ENCODE assay signal across 16 mouse cellular contexts in genomic region chr6:149077136-149077808, GRCm38 (mm10). TPM values are rescaled to one million over a fixed set of nuclear protein-coding genes. Genes with fewer than 3 reads are reported as not detected.
A peak's percentile ranks its signal among the peaks of the same experiment; 100 is the strongest.
DNase-seq lines count a peak whose midpoint lies in the region; ATAC-seq and TF ChIP-seq lines count a peak whose summit lies in the region.
"Had no signal": no experiment of that assay in that cellular context is flagged by ENCODE, and none has a peak within 500 bp of the region (broad histone marks: within the 10 kb centered on the region; RNA-seq: fewer than 3 reads in every experiment).

No protein-coding gene starts in this region.

- no peak overlapping the region for H3K27ac ChIP-seq in heart, embryonic 10.5 days
- no peak overlapping the region for H3K27ac ChIP-seq in midbrain, embryonic 15.5 days
- no peak overlapping the region for H3K27ac ChIP-seq in midbrain, postnatal 0 days (ENCODE audit: low read depth, low read length)
- no peak overlapping the region for H3K27ac ChIP-seq in neural tube, embryonic 14.5 days (ENCODE audit: low read depth, low read length)
- H3K27ac ChIP-seq: kidney, postnatal 0 days; limb, embryonic 12.5 days had no signal

- intact Hi-C loops in heart, postnatal 10 days (cut with DNase I) = no loop called here

- 96% methylated on average over 1 of the region's 1 CpGs for WGBS in heart, embryonic 10.5 days
- WGBS in midbrain, embryonic 15.5 days = 86% methylated on average over 1 of the region's 1 CpGs
- WGBS in midbrain, postnatal 0 days = 91% methylated on average over 1 of the region's 1 CpGs
- WGBS in neural tube, embryonic 14.5 days = 100% methylated on average over 1 of the region's 1 CpGs

- no peak overlapping the region for H3K4me2 ChIP-seq in midbrain, embryonic 15.5 days
- no peak overlapping the region for H3K4me2 ChIP-seq in midbrain, postnatal 0 days (ENCODE audit: low read depth, low read length, poor library complexity, severe bottlenecking)
- no peak overlapping the region for H3K4me2 ChIP-seq in neural tube, embryonic 14.5 days (ENCODE audit: low read depth, low read length)
- H3K4me2 ChIP-seq: limb, embryonic 12.5 days had no signal

- no peak for TF ChIP-seq CTCF in midbrain, postnatal 0 days (IDR thresholded peaks at IDR 0.05)

- peaks cover 10% of the 10 kb centered on the region; the same call in 1 of the 2 replicates for H3K36me3 ChIP-seq in heart, embryonic 10.5 days
- H3K36me3 ChIP-seq in midbrain, embryonic 15.5 days (replicated peaks) = peaks cover 4% of the 10 kb centered on the region; the same call in 1 of the 2 replicates
- H3K36me3 ChIP-seq in midbrain, postnatal 0 days (ENCODE audit: insufficient read depth, low read length) = peaks cover 10% of the 10 kb centered on the region; the same call in 1 of the 2 replicates
- no peaks in the 10 kb centered on the region for H3K36me3 ChIP-seq in neural tube, embryonic 14.5 days (ENCODE audit: control insufficient read depth, insufficient read depth, low read length)

- DNase-seq in adrenal gland, postnatal 10 days = peak; percentile 18
- no peak for DNase-seq in adrenal gland, postnatal 25 days
- peak; percentile 13 to 18 for DNase-seq in heart, postnatal 10 days
- no peak for DNase-seq in heart, embryonic 10.5 days (ENCODE audit: low spot score)
- no peak for DNase-seq in midbrain, postnatal 0 days (ENCODE audit: low spot score)
- DNase-seq in thymus, postnatal 25 days = no peak
- DNase-seq: lung, postnatal 4 days had no signal

- no peaks in the 10 kb centered on the region for H3K9me3 ChIP-seq in heart, embryonic 10.5 days
- H3K9me3 ChIP-seq in midbrain, embryonic 15.5 days = no peaks in the 10 kb centered on the region
- H3K9me3 ChIP-seq in midbrain, postnatal 0 days (ENCODE audit: low read length) = no peaks in the 10 kb centered on the region
- no peaks in the 10 kb centered on the region for H3K9me3 ChIP-seq in neural tube, embryonic 14.5 days (ENCODE audit: control insufficient read depth, low read length)
- H3K9me3 ChIP-seq: limb, embryonic 12.5 days had no signal

- H3K4me1 ChIP-seq in heart, embryonic 10.5 days = no peaks in the 10 kb centered on the region
- 0 out of 2 replicates have a peak, but pooled peaks cover 2% of the 10 kb centered on the region for H3K4me1 ChIP-seq in midbrain, embryonic 15.5 days
- no peaks in the 10 kb centered on the region for H3K4me1 ChIP-seq in midbrain, postnatal 0 days (ENCODE audit: insufficient read depth, low read length)
- no peaks in the 10 kb centered on the region for H3K4me1 ChIP-seq in neural tube, embryonic 14.5 days (ENCODE audit: control insufficient read depth, insufficient read depth, low read length)
- H3K4me1 ChIP-seq: limb, embryonic 12.5 days had no signal

- no peak overlapping the region for H3K4me3 ChIP-seq in heart, embryonic 10.5 days
- H3K4me3 ChIP-seq in midbrain, embryonic 15.5 days = no peak overlapping the region
- H3K4me3 ChIP-seq in midbrain, postnatal 0 days (ENCODE audit: low read depth, low read length) = no peak overlapping the region
- no peak overlapping the region for H3K4me3 ChIP-seq in neural tube, embryonic 14.5 days (ENCODE audit: low read depth, low read length)
- H3K4me3 ChIP-seq: limb, embryonic 12.5 days had no signal

- no peaks in the 10 kb centered on the region for H3K27me3 ChIP-seq in heart, embryonic 10.5 days (ENCODE audit: insufficient read depth, poor library complexity, severe bottlenecking)
- H3K27me3 ChIP-seq in midbrain, embryonic 15.5 days (replicated peaks) = no peaks in the 10 kb centered on the region
- H3K27me3 ChIP-seq in midbrain, postnatal 0 days (ENCODE audit: insufficient read depth, low read length) = no peaks in the 10 kb centered on the region
- H3K27me3 ChIP-seq in neural tube, embryonic 14.5 days (ENCODE audit: control insufficient read depth, insufficient read depth, low read length) = no peaks in the 10 kb centered on the region
- H3K27me3 ChIP-seq: limb, embryonic 12.5 days had no signal

- H3K9ac ChIP-seq in midbrain, embryonic 15.5 days = no peak overlapping the region
- H3K9ac ChIP-seq in midbrain, postnatal 0 days (replicated peaks; ENCODE audit: low read length, poor library complexity, severe bottlenecking) = no peak overlapping the region
- H3K9ac ChIP-seq in neural tube, embryonic 14.5 days (replicated peaks; ENCODE audit: low read depth, low read length) = no peak overlapping the region
- H3K9ac ChIP-seq: limb, embryonic 12.5 days had no signal

- ATAC-seq in midbrain, embryonic 15.5 days (replicated peaks) = 0 out of 2 replicates have a peak, but pooled peaks have one; percentile 48
- ATAC-seq in midbrain, postnatal 0 days (ENCODE audit: low FRiP score) = no peak
- peak; percentile 30; the same call in 1 of the 2 replicates for ATAC-seq in neural tube, embryonic 14.5 days (ENCODE audit: low read depth)

RNA-seq across cellular contexts. Expression of gene Dennd5b, which starts 24.2 kb away (rescaled TPM):
- total RNA-seq in adrenal gland, postnatal 10 days (2021) = 10 to 100 TPM; 19.0 to 19.1 TPM
- total RNA-seq in adrenal gland, postnatal 25 days (2021) = 14.0 and 15.7 TPM in 2 replicates
- total RNA-seq in heart, postnatal 10 days (2021) = 10 to 100 TPM; 27.7 to 32.6 TPM
- polyA plus RNA-seq in heart, embryonic 10.5 days (2016; fragmentation: Nextera tagmentation; extraction: Ambion mirVana) = 7.3 and 10.2 TPM in 2 replicates
- 13.8 and 16.3 TPM in 2 replicates for polyA plus RNA-seq in midbrain, embryonic 15.5 days (2015; fragmentation: Nextera tagmentation; extraction: Ambion mirVana)
- total RNA-seq in midbrain, postnatal 0 days (2014; rRNA removed) = 47.1 and 51.0 TPM in 2 replicates
- 8.5 and 11.0 TPM in 2 replicates for polyA plus RNA-seq in midbrain, postnatal 0 days (2015; fragmentation: Nextera tagmentation; extraction: Ambion mirVana)
- 23.3 and 32.3 TPM in 2 replicates for polyA plus RNA-seq in neural tube, embryonic 14.5 days (2014; fragmentation: Nextera tagmentation; extraction: Ambion mirVana)

RNA-seq across cellular contexts. Expression of gene Gm10203, which starts 52.7 kb away (rescaled TPM):
- total RNA-seq in adrenal gland, postnatal 10 days (2021) = not detected
- total RNA-seq in adrenal gland, postnatal 25 days (2021) = not detected in 2 replicates
- not detected for total RNA-seq in heart, postnatal 10 days (2021)
- not detected in 2 replicates for polyA plus RNA-seq in heart, embryonic 10.5 days (2016; fragmentation: Nextera tagmentation; extraction: Ambion mirVana)
- polyA plus RNA-seq in midbrain, embryonic 15.5 days (2015; fragmentation: Nextera tagmentation; extraction: Ambion mirVana) = not detected in 2 replicates
- not detected in 2 replicates for total RNA-seq in midbrain, postnatal 0 days (2014; rRNA removed)
- polyA plus RNA-seq in midbrain, postnatal 0 days (2015; fragmentation: Nextera tagmentation; extraction: Ambion mirVana) = not detected in 2 replicates
- polyA plus RNA-seq in neural tube, embryonic 14.5 days (2014; fragmentation: Nextera tagmentation; extraction: Ambion mirVana) = not detected in 2 replicates
- total RNA-seq: hematopoietic stem cell, adult 5-6 weeks; layer of hippocampus, postnatal 14 days had no signal
- polyA plus RNA-seq: gonadal fat pad, adult 2 months; kidney, postnatal 0 days; limb, embryonic 12.5 days; spleen, adult 2 months; testis, adult 2 months had no signal

Comparison
In these comparisons a context has a peak if more than half of its experiments do, and no peak if none do; other contexts are left out.
1. DNase-seq: peak in adrenal gland, postnatal 10 days (single experiment) and heart, postnatal 10 days (2 of 2); none in adrenal gland, postnatal 25 days (single experiment), heart, embryonic 10.5 days (single experiment), midbrain, postnatal 0 days (single experiment) and thymus, postnatal 25 days (single experiment).